Mouse (Mus musculus): ENCODE measurements around the gene Plekhg1. TPM values are rescaled to one million over a fixed set of nuclear protein-coding genes. Genes with fewer than 3 reads are reported as not detected.

Gene Plekhg1
- 11.7 and 16.9 TPM in 2 replicates for polyA plus RNA-seq (2014; fragmentation: Nextera tagmentation; extraction: Ambion mirVana)

DNA sequence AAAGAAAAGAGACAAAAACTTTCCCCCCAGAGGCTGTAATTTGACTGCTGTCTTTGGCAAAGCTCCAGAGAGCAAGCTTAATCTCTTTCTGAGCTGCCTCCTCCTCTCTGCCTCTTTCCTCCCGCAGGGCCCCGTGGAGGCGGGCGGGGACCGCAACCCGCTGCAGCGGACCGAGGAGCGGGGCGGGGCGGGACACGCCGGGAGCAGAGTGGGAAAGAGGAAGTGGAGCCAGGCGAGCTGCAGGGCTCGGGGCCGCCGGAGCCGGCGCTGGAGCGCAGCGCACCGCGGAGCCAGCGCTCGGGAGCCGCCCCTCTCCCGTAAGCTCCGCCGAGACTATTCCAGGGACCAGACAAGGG lies at the start of gene Plekhg1:
Plekhg1 (plus strand) TSS at position 217 of the 356 bp plus-strand sequence.
- H3K36me3 ChIP-seq (ENCODE audit: control insufficient read depth, insufficient read depth, low read length): no peaks in the 10 kb centered on the region
- H3K4me2 ChIP-seq (replicated peaks; ENCODE audit: low read depth, low read length): peak within 1 kb of the TSS; percentile 89
- peak; percentile 94 for ATAC-seq (ENCODE audit: low FRiP score, low TSS enrichment)
- no peaks in the 10 kb centered on the region for H3K27me3 ChIP-seq (ENCODE audit: control insufficient read depth, insufficient read depth, low read length)
- peak within 1 kb of the TSS; percentile 73 for H3K4me3 ChIP-seq (ENCODE audit: low read length)
- peak within 1 kb of the TSS; percentile 92 for H3K27ac ChIP-seq (ENCODE audit: low read depth, low read length)
- 0% methylated on average over 29 of the region's 29 CpGs for WGBS
- H3K9ac ChIP-seq (ENCODE audit: low read depth, low read length): peak within 1 kb of the TSS; percentile 80
- H3K4me1 ChIP-seq (ENCODE audit: control insufficient read depth, insufficient read depth, low read length): peaks cover 13% of the 10 kb centered on the region
- no peaks in the 10 kb centered on the region for H3K9me3 ChIP-seq (ENCODE audit: control insufficient read depth, low read length)

DNA sequence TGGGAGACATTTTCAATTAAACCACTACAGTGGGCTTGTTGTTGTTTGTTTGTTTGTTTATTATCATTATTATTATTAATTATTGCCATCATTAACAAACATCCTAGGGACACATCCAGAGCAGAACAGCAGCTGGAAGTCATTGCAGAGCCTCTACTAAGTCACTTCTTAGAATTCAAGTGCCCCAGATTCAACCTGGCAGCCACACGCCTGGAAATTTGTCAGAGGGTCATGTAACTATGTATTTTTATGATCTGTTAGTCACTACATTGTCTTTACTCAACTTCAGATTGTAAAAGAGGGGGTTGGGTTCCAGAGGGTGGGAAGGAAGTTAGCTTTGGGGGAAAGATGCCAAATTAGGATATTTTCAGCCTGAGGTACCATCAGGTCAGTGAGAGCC lies 47.4 kb upstream of the Plekhg1 start:
- Histone ChIP-seq H3K4me2 (replicated peaks; ENCODE audit: low read depth, low read length) (no peak overlapping the region), H3K27me3 (ENCODE audit: control insufficient read depth, insufficient read depth, low read length) (no peaks in the 10 kb centered on the region), H3K36me3 (ENCODE audit: control insufficient read depth, insufficient read depth, low read length) (no peaks in the 10 kb centered on the region), H3K9me3 (ENCODE audit: control insufficient read depth, low read length) (no peaks in the 10 kb centered on the region), H3K4me1 (ENCODE audit: control insufficient read depth, insufficient read depth, low read length) (no peaks in the 10 kb centered on the region), H3K4me3 (ENCODE audit: low read length) (no peak overlapping the region), H3K27ac (ENCODE audit: low read depth, low read length) (no peak overlapping the region), H3K9ac (ENCODE audit: low read depth, low read length) (no peak overlapping the region)
- 67% methylated on average over 1 of the region's 1 CpGs for WGBS
- ATAC-seq (ENCODE audit: low FRiP score, low TSS enrichment): no peak

DNA sequence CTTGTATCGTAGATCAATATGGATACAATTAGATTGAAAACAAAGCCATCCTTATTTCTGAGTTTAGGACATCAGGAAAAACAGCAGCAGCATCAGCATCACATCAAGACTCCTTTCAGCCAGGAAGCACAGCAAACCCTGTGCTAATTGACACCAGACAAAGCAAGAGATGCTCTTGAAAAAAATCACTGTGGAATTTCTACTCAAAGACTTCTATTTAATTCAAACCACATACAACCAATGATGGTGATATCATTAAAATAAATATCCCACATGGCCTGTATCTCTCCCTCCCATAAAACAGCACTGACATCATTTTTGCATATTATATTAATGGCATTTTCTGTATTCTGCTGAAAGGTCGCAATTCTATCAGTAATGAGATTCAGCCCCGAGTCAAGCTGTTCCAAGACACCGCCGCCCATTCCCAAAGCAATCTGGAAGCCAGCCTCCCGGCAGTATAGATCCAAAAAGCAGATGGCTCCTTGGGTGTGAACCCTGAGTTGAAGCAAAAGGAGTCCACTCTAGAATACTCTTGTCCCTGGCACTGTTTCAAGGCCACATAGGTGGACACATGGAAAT lies 46.4 kb upstream of the Plekhg1 start:
- Histone ChIP-seq H3K4me1 (ENCODE audit: control insufficient read depth, insufficient read depth, low read length) (no peaks in the 10 kb centered on the region), H3K36me3 (ENCODE audit: control insufficient read depth, insufficient read depth, low read length) (no peaks in the 10 kb centered on the region), H3K9me3 (ENCODE audit: control insufficient read depth, low read length) (no peaks in the 10 kb centered on the region), H3K27me3 (ENCODE audit: control insufficient read depth, insufficient read depth, low read length) (no peaks in the 10 kb centered on the region), H3K9ac (ENCODE audit: low read depth, low read length) (no peak overlapping the region), H3K4me2 (replicated peaks; ENCODE audit: low read depth, low read length) (no peak overlapping the region), H3K4me3 (ENCODE audit: low read length) (no peak overlapping the region), H3K27ac (ENCODE audit: low read depth, low read length) (no peak overlapping the region)
- ATAC-seq (ENCODE audit: low FRiP score, low TSS enrichment): no peak
- WGBS: 76% methylated on average over 6 of the region's 6 CpGs

DNA sequence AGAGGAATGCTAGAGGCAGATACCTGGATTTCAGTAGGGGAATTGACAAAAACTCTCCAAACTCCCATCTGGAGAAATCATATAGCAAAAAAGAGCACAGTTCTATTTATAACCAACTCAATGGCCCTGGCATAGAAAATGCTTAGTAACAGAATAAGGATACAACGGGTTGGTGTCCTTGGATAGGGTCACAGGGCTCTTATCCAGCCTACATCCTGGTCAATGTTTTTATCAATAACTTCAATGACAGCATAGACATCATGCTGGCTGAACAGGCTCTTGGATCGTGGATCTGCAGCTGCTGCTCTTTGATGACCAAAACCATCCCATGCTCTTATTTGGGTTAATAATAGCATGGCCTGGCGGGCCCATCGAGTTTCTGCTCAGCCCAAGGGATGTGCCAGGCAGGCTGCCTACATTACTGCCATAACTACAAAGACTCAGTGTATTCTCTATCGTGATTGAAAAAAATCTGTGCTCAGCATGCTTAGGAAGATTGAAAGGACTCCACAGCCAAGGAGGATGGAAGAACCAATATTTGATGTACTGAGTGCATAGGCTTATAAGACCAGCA lies 44.7 kb upstream of the Plekhg1 start:
- no peaks in the 10 kb centered on the region for H3K36me3 ChIP-seq (ENCODE audit: control insufficient read depth, insufficient read depth, low read length)
- WGBS: 89% methylated on average over 5 of the region's 5 CpGs
- no peak overlapping the region for H3K4me3 ChIP-seq (ENCODE audit: low read length)
- H3K27ac ChIP-seq (ENCODE audit: low read depth, low read length): no peak overlapping the region
- no peak overlapping the region for H3K9ac ChIP-seq (ENCODE audit: low read depth, low read length)
- 0 out of 2 replicates have a peak, but pooled peaks cover 3% of the 10 kb centered on the region for H3K4me1 ChIP-seq (ENCODE audit: control insufficient read depth, insufficient read depth, low read length)
- no peaks in the 10 kb centered on the region for H3K27me3 ChIP-seq (ENCODE audit: control insufficient read depth, insufficient read depth, low read length)
- H3K9me3 ChIP-seq (ENCODE audit: control insufficient read depth, low read length): no peaks in the 10 kb centered on the region
- no peak overlapping the region for H3K4me2 ChIP-seq (replicated peaks; ENCODE audit: low read depth, low read length)
- no peak for ATAC-seq (ENCODE audit: low FRiP score, low TSS enrichment)

DNA sequence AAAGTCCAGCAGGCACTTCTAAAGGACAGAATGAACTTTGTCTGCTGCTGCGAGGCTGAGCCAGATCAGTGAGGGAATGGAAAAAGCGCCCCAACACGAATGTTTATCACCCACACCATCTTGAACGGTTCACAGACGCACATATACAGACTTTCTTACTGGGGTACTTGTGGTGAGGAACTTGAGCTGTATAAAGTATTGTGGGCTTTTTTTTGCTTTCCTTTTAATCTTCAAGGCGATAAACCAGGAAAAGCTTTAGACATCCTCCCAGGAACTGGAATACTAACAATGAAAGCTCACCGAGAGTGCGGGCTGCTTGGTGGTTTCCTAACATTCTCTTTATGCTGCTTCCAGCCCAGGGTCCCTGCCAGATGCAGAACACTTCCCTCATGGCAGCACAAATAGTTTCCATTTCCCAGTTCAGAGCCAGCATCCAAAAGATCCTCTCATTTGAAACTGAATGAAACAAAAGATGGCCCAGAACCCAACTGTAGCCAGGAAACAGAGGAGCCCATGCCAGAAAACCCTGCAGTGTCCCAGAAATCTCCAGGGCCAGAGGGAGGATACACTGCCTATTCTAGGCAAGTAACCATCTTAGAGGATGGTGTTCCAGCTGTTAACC lies 43.3 kb upstream of the Plekhg1 start:
- Histone ChIP-seq H3K27me3 (ENCODE audit: control insufficient read depth, insufficient read depth, low read length) (no peaks in the 10 kb centered on the region), H3K4me3 (ENCODE audit: low read length) (no peak overlapping the region), H3K9me3 (ENCODE audit: control insufficient read depth, low read length) (no peaks in the 10 kb centered on the region), H3K27ac (ENCODE audit: low read depth, low read length) (no peak overlapping the region), H3K36me3 (ENCODE audit: control insufficient read depth, insufficient read depth, low read length) (no peaks in the 10 kb centered on the region), H3K9ac (ENCODE audit: low read depth, low read length) (no peak overlapping the region), H3K4me2 (replicated peaks; ENCODE audit: low read depth, low read length) (no peak overlapping the region), H3K4me1 (ENCODE audit: control insufficient read depth, insufficient read depth, low read length) (0 out of 2 replicates have a peak, but pooled peaks cover 6% of the 10 kb centered on the region)
- ATAC-seq (ENCODE audit: low FRiP score, low TSS enrichment): no peak
- 63% methylated on average over 8 of the region's 8 CpGs for WGBS

DNA sequence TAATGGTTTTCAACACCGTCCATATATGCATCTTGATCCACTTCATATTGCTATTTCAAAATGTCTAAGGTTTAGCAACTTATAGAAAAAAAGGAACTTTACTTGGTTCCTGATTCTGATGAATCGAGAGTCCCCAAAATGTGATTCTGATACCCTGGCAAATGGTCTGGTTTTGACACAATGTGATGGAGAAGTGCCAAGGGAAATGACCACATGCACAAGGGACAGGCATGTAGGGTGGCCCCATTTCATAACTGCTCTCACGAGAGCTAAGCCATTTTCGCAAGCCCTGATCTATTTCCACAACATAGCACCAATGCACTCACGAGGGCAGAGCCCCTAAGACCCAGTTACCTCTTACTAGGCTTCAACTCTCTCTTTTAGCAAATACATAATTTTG lies 42.7 kb upstream of the Plekhg1 start:
- no peaks in the 10 kb centered on the region for H3K27me3 ChIP-seq (ENCODE audit: control insufficient read depth, insufficient read depth, low read length)
- ATAC-seq (ENCODE audit: low FRiP score, low TSS enrichment): no peak
- no peak overlapping the region for H3K27ac ChIP-seq (ENCODE audit: low read depth, low read length)
- no peak overlapping the region for H3K4me3 ChIP-seq (ENCODE audit: low read length)
- H3K4me2 ChIP-seq (replicated peaks; ENCODE audit: low read depth, low read length): no peak overlapping the region
- no peak overlapping the region for H3K9ac ChIP-seq (ENCODE audit: low read depth, low read length)
- no peaks in the 10 kb centered on the region for H3K9me3 ChIP-seq (ENCODE audit: control insufficient read depth, low read length)
- no peaks in the 10 kb centered on the region for H3K36me3 ChIP-seq (ENCODE audit: control insufficient read depth, insufficient read depth, low read length)
- 84% methylated on average over 5 of the region's 5 CpGs for WGBS
- 0 out of 2 replicates have a peak, but pooled peaks cover 6% of the 10 kb centered on the region for H3K4me1 ChIP-seq (ENCODE audit: control insufficient read depth, insufficient read depth, low read length)

DNA sequence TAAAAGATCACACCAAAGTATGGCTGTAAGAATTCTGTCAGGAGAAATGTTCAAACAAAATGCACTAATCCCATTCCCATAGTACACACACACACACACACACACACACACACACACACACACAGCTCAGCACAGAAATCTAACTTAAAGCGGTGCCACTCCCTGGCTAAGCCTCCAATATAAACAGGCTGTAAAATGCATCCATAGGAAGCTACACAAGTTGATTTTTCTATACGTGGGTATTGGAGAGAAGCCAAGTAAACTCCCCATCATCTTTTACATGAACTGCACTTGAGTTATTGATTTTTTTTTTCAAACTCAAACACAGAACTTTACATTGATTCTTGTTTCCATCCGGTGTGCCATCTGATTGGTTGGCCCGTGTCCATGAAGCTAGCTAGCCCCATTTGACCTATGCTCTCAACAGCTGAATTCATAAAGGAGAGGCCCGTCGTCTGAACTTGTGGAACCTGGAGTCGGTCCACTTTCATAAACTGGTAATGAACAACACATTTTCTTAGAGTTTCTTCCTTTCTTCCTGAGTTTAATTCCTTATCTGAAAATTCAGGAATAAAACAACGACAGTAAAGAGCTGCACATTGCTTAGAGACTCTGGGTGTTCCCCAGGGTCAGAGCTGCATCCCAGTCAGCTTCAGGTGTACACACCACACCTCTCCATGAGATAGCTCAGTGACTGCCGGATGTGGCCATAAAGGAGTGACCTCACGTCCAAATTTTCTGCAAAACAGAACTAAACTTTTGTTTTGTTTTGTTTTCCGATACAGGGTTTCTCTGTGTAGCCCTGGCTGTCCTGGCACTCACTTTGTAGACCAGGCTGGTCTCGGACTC lies 39.7 kb upstream of the Plekhg1 start:
- Histone ChIP-seq H3K27ac (ENCODE audit: low read depth, low read length) (no peak overlapping the region), H3K27me3 (ENCODE audit: control insufficient read depth, insufficient read depth, low read length) (no peaks in the 10 kb centered on the region), H3K9ac (ENCODE audit: low read depth, low read length) (no peak overlapping the region), H3K4me1 (ENCODE audit: control insufficient read depth, insufficient read depth, low read length) (0 out of 2 replicates have a peak, but pooled peaks cover 6% of the 10 kb centered on the region), H3K9me3 (ENCODE audit: control insufficient read depth, low read length) (no peaks in the 10 kb centered on the region), H3K4me3 (ENCODE audit: low read length) (no peak overlapping the region), H3K36me3 (ENCODE audit: control insufficient read depth, insufficient read depth, low read length) (no peaks in the 10 kb centered on the region), H3K4me2 (replicated peaks; ENCODE audit: low read depth, low read length) (no peak overlapping the region)
- 63% methylated on average over 12 of the region's 12 CpGs for WGBS
- no peak for ATAC-seq (ENCODE audit: low FRiP score, low TSS enrichment)

DNA sequence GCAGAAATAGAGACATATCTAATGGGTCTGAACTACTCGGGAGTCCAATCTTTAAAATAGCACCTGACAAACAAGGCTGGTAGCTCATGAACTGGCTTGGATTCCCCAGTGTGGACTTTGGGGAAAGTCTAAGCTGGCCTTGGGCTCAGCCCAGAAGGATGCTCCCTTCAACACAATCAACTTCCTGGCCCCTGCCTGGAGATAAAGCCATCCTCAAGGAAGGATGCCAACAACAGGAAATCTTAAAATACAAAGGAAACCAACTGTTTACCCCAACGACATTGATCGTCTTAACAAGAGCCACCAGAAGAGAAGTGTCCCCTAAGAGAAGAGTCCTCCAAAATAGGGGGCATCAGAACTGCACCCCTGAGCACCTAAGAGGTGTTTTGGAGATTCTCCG lies 38.3 kb upstream of the Plekhg1 start:
- Histone ChIP-seq H3K4me2 (replicated peaks; ENCODE audit: low read depth, low read length) (no peak overlapping the region), H3K4me3 (ENCODE audit: low read length) (no peak overlapping the region), H3K27me3 (ENCODE audit: control insufficient read depth, insufficient read depth, low read length) (no peaks in the 10 kb centered on the region), H3K9ac (ENCODE audit: low read depth, low read length) (no peak overlapping the region), H3K4me1 (ENCODE audit: control insufficient read depth, insufficient read depth, low read length) (0 out of 2 replicates have a peak, but pooled peaks cover 6% of the 10 kb centered on the region), H3K9me3 (ENCODE audit: control insufficient read depth, low read length) (no peaks in the 10 kb centered on the region), H3K27ac (ENCODE audit: low read depth, low read length) (no peak overlapping the region), H3K36me3 (ENCODE audit: control insufficient read depth, insufficient read depth, low read length) (no peaks in the 10 kb centered on the region)
- no peak for ATAC-seq (ENCODE audit: low FRiP score, low TSS enrichment)
- 82% methylated on average over 4 of the region's 4 CpGs for WGBS

All from kidney, embryonic 14.5 days (tissue).